Mouse (Mus musculus) fibroblast of lung, adult 2 months (primary cell): ENCODE measurements at regions not wholly inside any gene's neighbourhood (a gene's known extent, or its start where the extent isn't known, plus 50 kb on each side); places are given as distances from the start of the nearest gene placed in this dataset.

Source experiments
- DNase-seq: peaks from one replicate; pipeline ENCODE4 v3.0.0-alpha.2; 2011; ENCODE audit warnings: low read depth

GRCm38 (mm10) chr4:22047730-22048455, 116.8 kb downstream of the Faxc start:
- no peak for DNase-seq

GRCm38 (mm10) chr4:22066785-22067433, 135.8 kb downstream of the Faxc start:
- no peak for DNase-seq

DNA sequence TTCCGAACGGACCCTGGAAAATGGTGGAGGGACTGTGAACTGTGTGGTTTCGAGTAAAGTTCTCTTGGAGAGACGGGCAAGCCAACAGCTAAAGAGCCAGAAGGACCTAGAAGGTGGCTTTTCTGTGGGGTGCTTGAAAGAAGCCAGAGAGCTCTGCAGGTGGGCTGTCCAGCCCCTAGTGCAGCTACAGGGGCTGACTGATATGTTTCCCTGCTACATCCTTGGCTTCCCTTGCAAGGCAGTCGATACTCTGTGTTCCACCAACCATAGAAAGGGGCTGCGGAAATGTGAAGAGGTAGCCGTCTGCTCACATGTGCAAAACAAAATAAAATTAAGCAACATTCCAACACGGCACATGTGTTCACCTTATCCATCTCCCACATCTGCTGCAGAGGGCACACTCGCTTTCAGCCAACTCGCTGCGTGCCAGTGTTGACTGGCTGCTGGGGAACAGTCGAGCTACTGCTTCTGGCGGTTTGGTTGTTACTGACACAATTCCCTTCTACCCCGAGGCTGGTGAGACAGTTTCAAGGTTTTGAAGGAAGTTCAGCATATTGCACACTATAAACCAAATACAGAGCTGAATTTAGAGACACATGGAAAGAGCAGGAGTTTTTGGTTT, 136.7 kb downstream of the Faxc start:
- no peak for DNase-seq

- DNase-seq = no peak
Observed at GRCm38 (mm10) chr4:22088209-22088787, 157.2 kb downstream of the Faxc start.

- DNase-seq = no peak
Observed at GRCm38 (mm10) chr4:22089637-22090041, 158.5 kb downstream of the Faxc start.

- DNase-seq = no peak
Observed at GRCm38 (mm10) chr4:22090536-22090935, 159.4 kb downstream of the Faxc start.

DNA sequence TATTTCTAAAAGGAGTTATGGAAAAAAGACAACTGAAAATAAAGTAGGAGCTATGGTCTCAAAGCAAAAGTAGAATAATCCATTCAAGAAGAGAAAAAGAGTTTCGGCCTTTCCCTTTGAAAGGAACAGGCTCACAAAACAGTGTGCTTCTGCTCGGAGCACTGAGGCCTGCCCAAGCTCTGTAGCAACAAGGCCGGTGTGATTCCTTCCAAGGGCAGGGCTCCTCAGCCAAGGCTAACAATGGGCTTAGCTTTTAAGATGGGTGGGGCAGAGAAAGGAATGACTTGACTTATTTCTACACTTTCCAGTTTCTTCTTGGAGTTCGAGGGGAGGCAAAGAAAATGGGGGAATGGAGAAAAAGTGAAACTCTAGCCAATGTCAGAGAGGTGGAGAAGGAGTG, 161.4 kb downstream of the Faxc start:
- no peak for DNase-seq

GRCm38 (mm10) chr4:22095257-22096031, 164.3 kb downstream of the Faxc start:
- DNase-seq = no peak

DNA sequence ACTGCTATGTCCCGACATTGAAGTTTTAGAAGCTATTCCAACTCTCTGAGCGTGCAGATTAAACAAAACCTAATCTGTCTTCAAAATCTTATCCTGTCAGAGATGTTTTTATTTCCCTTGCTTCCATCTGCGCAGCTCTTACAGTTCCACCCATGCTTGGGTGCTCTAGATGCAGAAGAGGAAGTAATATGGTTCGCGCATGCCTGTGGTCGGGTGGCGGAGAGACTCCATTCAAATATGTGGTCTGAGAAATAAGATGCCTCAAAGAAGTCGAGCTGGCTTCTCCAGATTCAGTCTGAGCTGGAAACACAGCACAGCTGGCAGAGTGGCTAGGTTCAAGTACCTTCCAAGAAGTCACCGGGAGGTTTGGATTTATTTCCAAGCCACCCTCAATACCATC, 167.5 kb downstream of the Faxc start:
- DNase-seq = no peak

GRCm38 (mm10) chr4:22102478-22102877, 171.3 kb downstream of the Faxc start:
- no peak for DNase-seq

GRCm38 (mm10) chr4:22103001-22103587, 172.0 kb downstream of the Faxc start:
- no peak for DNase-seq

DNA sequence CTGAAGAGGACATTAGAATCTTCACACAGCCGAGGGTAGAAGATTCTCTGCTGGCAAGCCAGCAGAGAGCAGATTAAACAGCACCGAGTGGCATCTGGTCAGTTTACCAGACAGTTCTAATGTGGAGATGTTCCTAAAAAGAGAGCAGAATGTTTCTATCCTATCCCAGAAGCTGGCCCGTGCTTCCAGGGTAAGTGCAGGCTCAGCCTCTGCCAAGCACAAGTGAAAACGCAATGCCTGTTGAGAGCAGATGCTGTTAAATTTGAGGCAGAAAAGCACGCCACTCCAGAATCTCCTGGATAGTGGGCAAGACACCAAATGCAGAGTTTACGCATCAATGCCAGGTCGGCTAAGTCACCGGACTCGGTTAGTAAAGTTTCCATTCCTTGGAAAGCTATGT, 175.8 kb downstream of the Faxc start:
- DNase-seq = no peak

GRCm38 (mm10) chr4:22109410-22109809, 178.3 kb downstream of the Faxc start:
- peak; percentile 47 for DNase-seq

- DNase-seq = no peak
Observed at GRCm38 (mm10) chr4:22110400-22110799, 179.3 kb downstream of the Faxc start.

GRCm38 (mm10) chr4:22112209-22112608, 181.1 kb downstream of the Faxc start:
- no peak for DNase-seq

DNA sequence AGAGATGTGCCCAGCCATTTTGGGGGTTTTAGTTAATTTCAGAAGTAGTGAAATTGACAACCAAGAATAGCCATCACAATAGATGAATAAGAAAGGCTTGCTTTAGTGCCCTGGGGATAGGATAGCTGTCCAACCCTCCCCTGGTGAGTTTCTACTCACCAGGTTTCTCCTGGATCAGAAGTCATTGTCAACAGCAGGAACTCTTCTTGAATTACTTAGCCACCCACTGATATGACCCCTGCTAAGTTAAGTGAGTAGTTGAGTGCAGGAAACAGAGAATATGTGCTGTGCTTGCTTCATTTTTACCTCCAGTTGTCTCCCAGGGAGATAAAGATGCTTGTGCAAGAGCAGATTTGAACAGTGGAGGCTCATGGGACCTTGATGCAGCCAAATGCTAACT, 183.3 kb downstream of the Faxc start:
- DNase-seq = no peak

- no peak for DNase-seq
Observed at GRCm38 (mm10) chr4:22119877-22120276, 188.7 kb downstream of the Faxc start.

DNA sequence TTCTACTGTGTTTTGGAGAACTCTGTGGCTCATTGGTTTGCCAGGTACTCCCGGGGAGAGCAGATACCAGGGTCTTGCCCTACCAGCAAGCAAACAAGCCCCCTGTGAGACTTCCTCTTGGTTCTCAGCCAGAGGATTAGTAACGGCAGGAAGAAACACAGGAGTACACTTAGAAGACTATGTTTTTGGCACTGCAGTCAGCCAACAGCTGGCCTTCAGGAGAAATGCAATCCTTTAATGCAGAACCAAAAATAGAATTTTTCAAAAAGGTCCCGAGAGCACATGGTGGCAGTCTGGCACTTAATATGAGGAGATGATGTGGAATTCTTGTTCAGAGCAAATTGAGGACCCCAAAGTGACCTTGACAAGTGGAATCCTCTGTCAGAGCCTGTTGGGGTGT, 189.8 kb downstream of the Faxc start:
- no peak for DNase-seq

DNA sequence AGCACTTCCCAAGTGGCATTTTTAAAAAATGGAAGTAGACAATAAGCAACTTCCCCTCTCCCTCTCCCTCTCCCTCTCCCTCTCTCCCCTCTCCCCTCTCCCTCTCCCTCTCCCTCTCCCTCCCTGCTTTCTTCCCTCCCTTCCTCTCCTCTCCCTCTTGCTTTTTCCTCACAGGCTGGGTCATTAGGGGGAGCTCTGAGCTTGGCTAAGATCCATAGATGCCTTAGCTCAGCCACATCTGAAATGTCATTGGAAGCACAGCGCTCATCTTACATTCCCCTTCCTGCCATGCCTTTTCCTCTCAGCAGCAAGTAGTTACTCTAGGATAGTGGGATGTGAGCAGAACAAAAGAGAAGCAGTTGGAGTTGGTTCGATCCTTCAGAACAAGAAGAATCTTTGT, 190.3 kb downstream of the Faxc start:
- no peak for DNase-seq

DNA sequence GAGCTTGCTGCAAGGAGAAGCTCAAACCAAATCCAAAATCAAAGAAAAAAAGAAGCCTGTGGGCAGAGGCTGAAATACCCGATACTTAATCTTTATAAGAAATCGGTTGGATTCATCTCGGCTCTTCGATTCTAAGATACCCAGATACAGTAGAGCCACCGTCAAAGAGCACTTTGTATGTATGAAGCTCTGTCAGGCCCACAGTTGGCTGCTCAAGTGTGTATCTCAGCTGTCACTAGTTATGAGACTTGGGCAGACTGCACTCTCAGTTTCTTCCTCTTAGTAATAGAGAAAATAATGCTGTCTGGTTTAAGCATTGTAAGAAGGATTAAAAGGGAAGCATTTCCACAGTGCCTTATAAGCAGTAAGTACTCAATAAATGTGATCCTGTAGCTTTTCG, 193.7 kb downstream of the Faxc start:
- DNase-seq = no peak

DNA sequence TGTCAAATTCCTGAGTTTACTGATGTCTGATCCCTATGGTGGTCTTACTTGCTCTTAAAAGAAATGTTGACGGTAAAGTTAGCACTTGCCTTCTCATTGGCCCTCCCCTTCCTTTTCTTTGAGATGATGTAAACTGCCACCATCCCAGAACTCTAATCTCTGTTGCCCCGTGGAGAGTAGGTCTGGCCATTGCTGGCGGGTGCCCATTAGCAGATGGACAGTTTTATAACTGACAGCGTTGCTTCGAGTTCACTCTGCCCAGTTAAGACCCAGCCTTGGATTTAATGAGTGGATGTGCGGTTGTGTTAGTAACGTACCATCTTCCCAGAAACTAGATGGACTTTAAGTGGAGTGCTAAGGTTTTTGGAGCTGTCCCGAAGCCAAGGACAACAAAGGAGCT, 199.4 kb downstream of the Faxc start:
- no peak for DNase-seq
